ENCODE assay signal across 8 mouse cellular contexts in genomic region chr9:67839981-67840859, GRCm38 (mm10). TPM values are rescaled to one million over a fixed set of nuclear protein-coding genes. Genes with fewer than 3 reads are reported as not detected.
DNase-seq lines count a peak whose midpoint lies in the region; ATAC-seq and TF ChIP-seq lines count a peak whose summit lies in the region.

TSS of gene Vps13c (plus strand) at chr9:67840396.

- peak within 1 kb of the TSS; percentile 66 for H3K4me2 ChIP-seq in forebrain, embryonic 12.5 days
- H3K4me2 ChIP-seq in heart, postnatal 0 days (ENCODE audit: low read depth, low read length), result peak within 1 kb of the TSS; percentile 95
- peak within 1 kb of the TSS; percentile 86 for H3K4me2 ChIP-seq in neural tube, embryonic 15.5 days

- peak within 1 kb of the TSS; percentile 75; the same call in 1 of the 2 replicates for H3K27ac ChIP-seq in forebrain, embryonic 12.5 days
- peak within 1 kb of the TSS; percentile 73 for H3K27ac ChIP-seq in heart, postnatal 0 days (ENCODE audit: low read depth)
- H3K27ac ChIP-seq in neural tube, embryonic 15.5 days (replicated peaks), result peak within 1 kb of the TSS; percentile 88

- peaks cover 11% of the 10 kb centered on the region for H3K4me1 ChIP-seq in E14TG2a.4 (replicated peaks; ENCODE audit: low read depth, low read length)
- peaks cover 9% of the 10 kb centered on the region for H3K4me1 ChIP-seq in forebrain, embryonic 12.5 days
- peaks cover 20% of the 10 kb centered on the region; the same call in 1 of the 2 replicates for H3K4me1 ChIP-seq in heart, postnatal 0 days (ENCODE audit: control insufficient read depth, insufficient read depth)
- H3K4me1 ChIP-seq in neural tube, embryonic 15.5 days, result peaks cover 10% of the 10 kb centered on the region

- H3K27me3 ChIP-seq in E14TG2a.4 (ENCODE audit: insufficient read depth, low read length), result no peaks in the 10 kb centered on the region
- H3K27me3 ChIP-seq in forebrain, embryonic 12.5 days, result 0 out of 2 replicates have a peak, but pooled peaks cover 5% of the 10 kb centered on the region
- no peaks in the 10 kb centered on the region for H3K27me3 ChIP-seq in heart, postnatal 0 days (ENCODE audit: control insufficient read depth, insufficient read depth, low read length)
- no peaks in the 10 kb centered on the region for H3K27me3 ChIP-seq in neural tube, embryonic 15.5 days (replicated peaks)

- under 1% methylated on average over 51 of the region's 53 CpGs for WGBS in forebrain, embryonic 12.5 days
- under 1% methylated on average over 44 of the region's 53 CpGs for WGBS in heart, postnatal 0 days
- WGBS in neural tube, embryonic 15.5 days, result under 1% methylated on average over 45 of the region's 53 CpGs

- peak; percentile 47 for DNase-seq in c-Kit-positive CD71-negative TER-119-negative erythroid progenitor cells, embryonic 14.5 days (ENCODE audit: low read depth)
- peak; percentile 80 for DNase-seq in heart, postnatal 0 days (ENCODE audit: low spot score)
- peak; percentile 83 to 91 for DNase-seq in kidney, postnatal 4 days
- DNase-seq in lung, adult 18-20 months, result peak; percentile 83 to 84
- DNase-seq in testis, postnatal 10 days (ENCODE audit: low spot score), result peak; percentile 86

- no peaks in the 10 kb centered on the region for H3K36me3 ChIP-seq in E14TG2a.4 (ENCODE audit: insufficient read depth, low read length)
- no peaks in the 10 kb centered on the region for H3K36me3 ChIP-seq in forebrain, embryonic 12.5 days (replicated peaks)
- H3K36me3 ChIP-seq in heart, postnatal 0 days (replicated peaks; ENCODE audit: control insufficient read depth, insufficient read depth, low read length), result no peaks in the 10 kb centered on the region
- no peaks in the 10 kb centered on the region for H3K36me3 ChIP-seq in neural tube, embryonic 15.5 days

- peak within 1 kb of the TSS; percentile 92 for H3K4me3 ChIP-seq in E14TG2a.4 (replicated peaks; ENCODE audit: low read length)
- H3K4me3 ChIP-seq in forebrain, embryonic 12.5 days (replicated peaks), result peak within 1 kb of the TSS; percentile 75
- peak within 1 kb of the TSS; percentile 96 for H3K4me3 ChIP-seq in heart, postnatal 0 days (ENCODE audit: low read depth, low read length)
- H3K4me3 ChIP-seq in neural tube, embryonic 15.5 days (replicated peaks), result peak within 1 kb of the TSS; percentile 80

- no peak for TF ChIP-seq EP300 in heart, postnatal 0 days (IDR thresholded peaks at IDR 0.05; ENCODE audit: low read depth)

- H3K9me3 ChIP-seq in E14TG2a.4 (ENCODE audit: low read length), result no peaks in the 10 kb centered on the region
- no peaks in the 10 kb centered on the region for H3K9me3 ChIP-seq in forebrain, embryonic 12.5 days
- H3K9me3 ChIP-seq in heart, postnatal 0 days (replicated peaks; ENCODE audit: control insufficient read depth, low read length), result no peaks in the 10 kb centered on the region
- H3K9me3 ChIP-seq in neural tube, embryonic 15.5 days (replicated peaks), result no peaks in the 10 kb centered on the region

- ATAC-seq in forebrain, embryonic 12.5 days (ENCODE audit: low FRiP score), result peak; percentile 99
- peak; percentile 98 for ATAC-seq in heart, postnatal 0 days (ENCODE audit: insufficient read depth, low read depth)
- ATAC-seq in neural tube, embryonic 15.5 days (ENCODE audit: low FRiP score), result peak; percentile 99

- H3K9ac ChIP-seq in forebrain, embryonic 12.5 days, result peak within 1 kb of the TSS; percentile 77
- peak within 1 kb of the TSS; percentile 80 for H3K9ac ChIP-seq in heart, postnatal 0 days (replicated peaks; ENCODE audit: low read depth, low read length)
- peak within 1 kb of the TSS; percentile 80 for H3K9ac ChIP-seq in neural tube, embryonic 15.5 days (replicated peaks)

- no peak for TF ChIP-seq CTCF in E14TG2a.4 (conservative IDR thresholded peaks at IDR 0.05; ENCODE audit: low read length)
- TF ChIP-seq CTCF in heart, postnatal 0 days (IDR thresholded peaks at IDR 0.05; ENCODE audit: low read depth), result no peak; the same call in 1 of the 2 replicates

RNA-seq across cellular contexts. Expression of gene Vps13c, which starts in this region (rescaled TPM):
- polyA plus RNA-seq in forebrain, embryonic 12.5 days (2016; fragmentation: Nextera tagmentation; extraction: Ambion mirVana), result 7.4 and 8.8 TPM in 2 replicates
- 14.4 and 26.0 TPM in 2 replicates for total RNA-seq in heart, postnatal 0 days (2014; rRNA removed; ENCODE audit: low replicate concordance)
- polyA plus RNA-seq in heart, postnatal 0 days (2015; fragmentation: Nextera tagmentation; extraction: Ambion mirVana), result 3.9 and 4.5 TPM in 2 replicates
- polyA plus RNA-seq in neural tube, embryonic 15.5 days (2015; fragmentation: Nextera tagmentation; extraction: Ambion mirVana), result 8.0 and 8.4 TPM in 2 replicates

Comparison
In these comparisons a context has a peak if more than half of its experiments do, and no peak if none do; other contexts are left out.
1. Peak in every context shown above with its lines: DNase-seq, ATAC-seq, H3K4me3 ChIP-seq and H3K27ac ChIP-seq.